Mouse (Mus musculus) CD4-positive, CD25-positive, alpha-beta regulatory T cell, adult 2 months (primary cell): Measurements from ENCODE around the gene Bves.
"Not testable (repeated sequence)": the region's sequence is repeated elsewhere in the genome, so short reads cannot be mapped to it uniquely, and the experiment has no call there.

Experiments used
- DNase-seq: peaks from one replicate; pipeline ENCODE4 v3.0.0-alpha.2; 2012; ENCODE audit warnings: low read depth, low spot score

The Bves gene

GRCm38 (mm10) chr10:45348143-45348542, 12.6 kb downstream of the Bves start:
- not testable (repeated sequence) for DNase-seq

- DNase-seq: no peak
Measured at GRCm38 (mm10) chr10:45356091-45356490, 20.5 kb downstream of the Bves start.

- DNase-seq: no peak
Measured at GRCm38 (mm10) chr10:45363396-45363795, 27.8 kb downstream of the Bves start.

- no peak for DNase-seq
Measured at GRCm38 (mm10) chr10:45366987-45367705, 31.6 kb downstream of the Bves start.

- no peak for DNase-seq
Measured at GRCm38 (mm10) chr10:45369639-45370038, 34.1 kb downstream of the Bves start.

GRCm38 (mm10) chr10:45370545-45370944, 35.0 kb downstream of the Bves start:
- no peak for DNase-seq

- DNase-seq: peak; percentile 59
Measured at GRCm38 (mm10) chr10:45372994-45373692, 37.6 kb downstream of the Bves start.

- no peak for DNase-seq
Measured at GRCm38 (mm10) chr10:45378269-45378668, 42.7 kb downstream of the Bves start.

GRCm38 (mm10) chr10:45381937-45382636, 46.5 kb downstream of the Bves start:
- DNase-seq: no peak

- no peak for DNase-seq
Measured at GRCm38 (mm10) chr10:45382637-45382958, 47.0 kb downstream of the Bves start.

- DNase-seq: no peak
Measured at GRCm38 (mm10) chr10:45398211-45398610, 62.6 kb downstream of the Bves start.

- no peak for DNase-seq
Measured at GRCm38 (mm10) chr10:45399702-45400243, 64.2 kb downstream of the Bves start.

- DNase-seq: no peak
Measured at GRCm38 (mm10) chr10:45410624-45411341, 75.2 kb downstream of the Bves start.

GRCm38 (mm10) chr10:45411741-45412140, 76.2 kb downstream of the Bves start:
- DNase-seq: no peak

- no peak for DNase-seq
Measured at GRCm38 (mm10) chr10:45412144-45412543, 76.6 kb downstream of the Bves start.
